Mouse (Mus musculus) NIH3T3 (cell line): ENCODE results near the gene Alkbh1.

ENCODE experiments used
- DNase-seq: peaks from one replicate; pipeline ENCODE4 v3.0.0-alpha.2; 2012; ENCODE audit warnings: low read depth

Gene Alkbh1

GRCm38 (mm10) chr12:87418921-87419320 is 24.9 kb downstream of the Alkbh1 start:
- no peak for DNase-seq

GRCm38 (mm10) chr12:87416690-87417089 is 27.1 kb downstream of the Alkbh1 start:
- peak; percentile 74 for DNase-seq

- no peak for DNase-seq
Observed at GRCm38 (mm10) chr12:87415358-87415757, 28.5 kb downstream of the Alkbh1 start.

- peak; percentile 85 for DNase-seq
Observed at GRCm38 (mm10) chr12:87413179-87413790, 30.5 kb downstream of the Alkbh1 start.

GRCm38 (mm10) chr12:87410999-87411398 is 32.8 kb downstream of the Alkbh1 start:
- DNase-seq: peak; percentile 78

GRCm38 (mm10) chr12:87409123-87409522 is 34.7 kb downstream of the Alkbh1 start:
- no peak for DNase-seq

- peak; percentile 76 for DNase-seq
Observed at GRCm38 (mm10) chr12:87407869-87408605, 35.8 kb downstream of the Alkbh1 start.

- DNase-seq: peak; percentile 49
Observed at GRCm38 (mm10) chr12:87405721-87406120, 38.1 kb downstream of the Alkbh1 start.

GRCm38 (mm10) chr12:87405165-87405564 is 38.7 kb downstream of the Alkbh1 start:
- DNase-seq: no peak

GRCm38 (mm10) chr12:87401883-87402282 is 41.9 kb downstream of the Alkbh1 start:
- peak; percentile 64 for DNase-seq

- DNase-seq: no peak
Observed at GRCm38 (mm10) chr12:87399119-87399819, 44.5 kb downstream of the Alkbh1 start.

GRCm38 (mm10) chr12:87397811-87398417 is 45.9 kb downstream of the Alkbh1 start:
- DNase-seq: no peak

- DNase-seq: no peak
Observed at GRCm38 (mm10) chr12:87397126-87397525, 46.7 kb downstream of the Alkbh1 start.

GRCm38 (mm10) chr12:87394316-87394715 is 49.5 kb downstream of the Alkbh1 start:
- DNase-seq: no peak

GRCm38 (mm10) chr12:87393447-87394145 is 50.2 kb downstream of the Alkbh1 start:
- peak; percentile 55 for DNase-seq

- DNase-seq: no peak
Observed at GRCm38 (mm10) chr12:87391355-87391754, 52.5 kb downstream of the Alkbh1 start.

GRCm38 (mm10) chr12:87389231-87389630 is 54.6 kb downstream of the Alkbh1 start:
- no peak for DNase-seq

- DNase-seq: peak; percentile 99
Observed at GRCm38 (mm10) chr12:87388122-87388774, 55.6 kb downstream of the Alkbh1 start, which contains the start of gene Sptlc2. Gene Sptlc2 (minus strand): TSS chr12:87388355.

- DNase-seq: peak; percentile 59
Observed at GRCm38 (mm10) chr12:87387171-87388121, 56.4 kb downstream of the Alkbh1 start.

- no peak for DNase-seq
Observed at GRCm38 (mm10) chr12:87385051-87385450, 58.8 kb downstream of the Alkbh1 start.
